Mouse (Mus musculus): ENCODE measurements around the gene Mybpc2. TPM values are rescaled to one million over a fixed set of nuclear protein-coding genes. Genes with fewer than 3 reads are reported as not detected.
A peak's percentile ranks its signal among the peaks of the same experiment; 100 is the strongest.

The Mybpc2 gene
- polyA plus RNA-seq, 1 experiment = not detected

- Histone ChIP-seq H3K4me3 (ENCODE audit: insufficient read depth, poor library complexity, severe bottlenecking) (no peak overlapping the region), H3K36me3 (ENCODE audit: control insufficient read depth, insufficient read depth) (no peaks in the 10 kb centered on the region), H3K27me3 (ENCODE audit: control insufficient read depth, insufficient read depth, insufficient read length) (peaks cover 5% of the 10 kb centered on the region), H3ac (ENCODE audit: control insufficient read depth, insufficient read length, low read depth) (no peak overlapping the region), H3K79me2 (ENCODE audit: control insufficient read depth, insufficient read depth) (no peaks in the 10 kb centered on the region), H3K79me3 (ENCODE audit: low read depth) (no peaks in the 10 kb centered on the region)
- TF ChIP-seq USF1 (IDR thresholded peaks at IDR 0.05; ENCODE audit: low read depth) (no peak), FOSL1 (IDR thresholded peaks at IDR 0.05; ENCODE audit: insufficient read depth, low read length, poor library complexity, severe bottlenecking) (no peak), MYOD1 (IDR thresholded peaks at IDR 0.05; ENCODE audit: control insufficient read depth, insufficient read length, low read depth) (no peak), MAX (IDR thresholded peaks at IDR 0.05) (no peak), CTCF (IDR thresholded peaks at IDR 0.05; ENCODE audit: control insufficient read depth, insufficient read depth, insufficient read length) (peak; percentile 12), CEBPB (IDR thresholded peaks at IDR 0.05; ENCODE audit: low read depth) (no peak), MYOG (IDR thresholded peaks at IDR 0.05; ENCODE audit: control insufficient read depth, extremely low read depth, insufficient read length) (no peak)
Measured at GRCm38 (mm10) chr7:44527483-44528398, 3.3 kb upstream of the Mybpc2 start.

DNA sequence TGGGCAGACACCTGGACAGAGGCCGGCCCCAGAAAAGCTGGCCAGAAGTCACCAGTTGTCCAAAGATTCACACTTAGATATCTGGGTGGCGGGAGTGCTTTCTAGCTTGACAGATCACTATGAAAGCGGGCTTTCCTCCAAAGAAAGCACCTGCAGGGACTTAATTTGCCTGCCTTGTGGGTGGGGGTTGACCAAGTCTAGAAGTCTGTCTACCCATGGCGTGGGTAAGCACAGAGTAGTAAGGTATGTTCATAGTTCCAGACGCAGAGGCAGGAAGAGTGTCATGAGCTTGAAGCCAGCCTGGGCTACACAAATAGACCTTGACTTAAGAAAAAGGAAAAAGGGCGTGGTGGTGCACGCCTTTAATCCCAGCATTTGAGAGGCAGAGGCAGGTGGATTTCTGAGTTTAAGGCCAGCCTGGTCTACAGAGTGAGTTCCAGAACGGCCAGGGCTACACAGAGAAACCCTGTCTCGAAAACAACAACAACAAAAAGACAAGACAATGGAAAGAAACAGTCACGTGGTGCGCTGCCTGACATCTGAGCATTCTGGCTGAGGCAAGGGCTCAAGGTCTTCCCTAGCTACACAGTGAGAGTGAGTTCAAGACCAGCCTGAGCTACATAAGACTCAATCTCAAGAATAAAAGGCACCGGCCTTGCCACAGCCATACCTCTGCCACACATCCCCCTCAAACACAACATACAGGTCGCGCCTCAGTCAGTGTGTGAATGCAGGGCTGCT, 2.1 kb upstream of the Mybpc2 start:
- H3K27me3 ChIP-seq (ENCODE audit: control insufficient read depth, insufficient read depth, insufficient read length) = peaks cover 12% of the 10 kb centered on the region
- TF ChIP-seq FOSL1 (IDR thresholded peaks at IDR 0.05; ENCODE audit: insufficient read depth, low read length, poor library complexity, severe bottlenecking) (no peak), MAX (IDR thresholded peaks at IDR 0.05) (no peak), CEBPB (IDR thresholded peaks at IDR 0.05; ENCODE audit: low read depth) (no peak), CTCF (IDR thresholded peaks at IDR 0.05; ENCODE audit: control insufficient read depth, insufficient read depth, insufficient read length) (no peak), MYOG (IDR thresholded peaks at IDR 0.05; ENCODE audit: control insufficient read depth, extremely low read depth, insufficient read length) (no peak), MYOD1 (IDR thresholded peaks at IDR 0.05; ENCODE audit: control insufficient read depth, insufficient read length, low read depth) (no peak), USF1 (IDR thresholded peaks at IDR 0.05; ENCODE audit: low read depth) (no peak)
- no peak overlapping the region for H3ac ChIP-seq (ENCODE audit: control insufficient read depth, insufficient read length, low read depth)
- H3K4me3 ChIP-seq (ENCODE audit: insufficient read depth, poor library complexity, severe bottlenecking) = no peak overlapping the region
- H3K79me3 ChIP-seq (ENCODE audit: low read depth) = no peaks in the 10 kb centered on the region
- no peaks in the 10 kb centered on the region for H3K79me2 ChIP-seq (ENCODE audit: control insufficient read depth, insufficient read depth)
- H3K36me3 ChIP-seq (ENCODE audit: control insufficient read depth, insufficient read depth) = no peaks in the 10 kb centered on the region

DNA sequence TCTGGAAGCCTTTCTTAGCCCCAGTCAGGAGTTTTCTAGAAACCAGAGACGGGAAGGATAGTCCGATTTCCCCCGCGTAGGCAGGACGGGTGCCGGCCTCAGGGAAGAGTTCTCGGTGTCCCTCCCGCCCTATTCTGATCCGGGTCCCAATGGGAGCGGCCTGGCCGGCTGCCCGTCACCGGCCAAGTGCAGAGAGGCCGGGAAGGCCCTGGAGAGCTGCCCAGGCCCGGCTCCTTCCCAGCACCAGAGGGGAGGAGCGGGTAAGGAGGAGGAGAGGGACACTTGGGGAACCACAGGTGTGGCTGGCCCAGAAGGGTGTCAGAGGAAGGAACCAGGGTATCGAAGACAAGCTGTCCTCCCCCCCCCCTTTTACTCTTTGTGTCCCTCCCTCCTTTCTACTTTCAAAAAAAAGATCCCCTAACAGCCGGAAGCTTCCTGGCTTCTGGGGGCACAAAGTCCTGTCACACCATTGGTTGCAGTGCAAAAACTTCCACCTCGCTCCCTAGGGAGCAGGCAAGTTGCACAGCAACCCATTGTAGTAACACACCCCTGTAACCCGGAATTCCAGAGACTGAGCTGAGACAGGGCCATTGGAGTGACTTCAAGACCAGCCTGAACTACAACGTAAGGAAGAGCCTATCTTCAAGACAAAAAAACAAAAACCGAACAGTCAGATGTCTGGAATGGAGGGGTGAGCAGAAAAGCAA, 823 bp upstream of the Mybpc2 start:
- no peak overlapping the region for H3K4me3 ChIP-seq (ENCODE audit: insufficient read depth, poor library complexity, severe bottlenecking)

GRCm38 (mm10) chr7:44523056-44523455, 1.4 kb downstream of the Mybpc2 start:
- H3K79me2 ChIP-seq (ENCODE audit: control insufficient read depth, insufficient read depth) = no peaks in the 10 kb centered on the region
- H3K4me3 ChIP-seq (ENCODE audit: insufficient read depth, poor library complexity, severe bottlenecking) = no peak overlapping the region
- no peak overlapping the region for H3ac ChIP-seq (ENCODE audit: control insufficient read depth, insufficient read length, low read depth)
- peaks cover 18% of the 10 kb centered on the region for H3K27me3 ChIP-seq (ENCODE audit: control insufficient read depth, insufficient read depth, insufficient read length)
- H3K79me3 ChIP-seq (ENCODE audit: low read depth) = no peaks in the 10 kb centered on the region
- TF ChIP-seq FOSL1 (IDR thresholded peaks at IDR 0.05; ENCODE audit: insufficient read depth, low read length, poor library complexity, severe bottlenecking) (no peak), CTCF (IDR thresholded peaks at IDR 0.05; ENCODE audit: control insufficient read depth, insufficient read depth, insufficient read length) (no peak), CEBPB (IDR thresholded peaks at IDR 0.05; ENCODE audit: low read depth) (no peak), MYOG (IDR thresholded peaks at IDR 0.05; ENCODE audit: control insufficient read depth, extremely low read depth, insufficient read length) (no peak), MYOD1 (IDR thresholded peaks at IDR 0.05; ENCODE audit: control insufficient read depth, insufficient read length, low read depth) (no peak), USF1 (IDR thresholded peaks at IDR 0.05; ENCODE audit: low read depth) (no peak), MAX (IDR thresholded peaks at IDR 0.05) (no peak)
- no peaks in the 10 kb centered on the region for H3K36me3 ChIP-seq (ENCODE audit: control insufficient read depth, insufficient read depth)

More for the DNA sequence above, 823 bp upstream of the Mybpc2 start:
- no peaks in the 10 kb centered on the region for H3K79me2 ChIP-seq (ENCODE audit: control insufficient read depth, insufficient read depth)
- TF ChIP-seq MYOD1 (IDR thresholded peaks at IDR 0.05; ENCODE audit: control insufficient read depth, insufficient read length, low read depth) (no peak), CTCF (IDR thresholded peaks at IDR 0.05; ENCODE audit: control insufficient read depth, insufficient read depth, insufficient read length) (no peak), FOSL1 (IDR thresholded peaks at IDR 0.05; ENCODE audit: insufficient read depth, low read length, poor library complexity, severe bottlenecking) (no peak), USF1 (IDR thresholded peaks at IDR 0.05; ENCODE audit: low read depth) (no peak), MYOG (IDR thresholded peaks at IDR 0.05; ENCODE audit: control insufficient read depth, extremely low read depth, insufficient read length) (no peak), MAX (IDR thresholded peaks at IDR 0.05) (no peak), CEBPB (IDR thresholded peaks at IDR 0.05; ENCODE audit: low read depth) (no peak)
- no peaks in the 10 kb centered on the region for H3K36me3 ChIP-seq (ENCODE audit: control insufficient read depth, insufficient read depth)
- no peaks in the 10 kb centered on the region for H3K79me3 ChIP-seq (ENCODE audit: low read depth)
- no peak overlapping the region for H3ac ChIP-seq (ENCODE audit: control insufficient read depth, insufficient read length, low read depth)
- peaks cover 18% of the 10 kb centered on the region for H3K27me3 ChIP-seq (ENCODE audit: control insufficient read depth, insufficient read depth, insufficient read length)

DNA sequence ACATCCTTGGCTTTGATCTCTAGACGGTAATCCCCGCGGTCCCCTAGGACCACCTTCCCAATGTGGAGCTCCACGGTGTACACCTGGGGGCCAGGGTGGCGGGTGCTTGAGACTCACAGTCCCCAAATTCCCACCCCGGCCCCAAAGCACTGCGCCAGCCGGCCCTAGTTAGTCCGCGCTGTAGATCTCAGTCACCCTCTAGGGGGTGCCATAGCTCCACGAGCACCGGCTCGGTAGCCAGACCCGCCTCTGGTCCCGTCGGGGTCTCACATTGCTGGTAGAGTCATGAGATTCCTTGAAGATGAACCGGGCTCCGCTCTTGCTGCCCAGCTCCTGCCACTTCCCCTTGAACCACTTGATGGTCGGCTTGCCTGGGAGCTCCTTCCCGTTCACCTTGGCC, 2.7 kb downstream of the Mybpc2 start:
- TF ChIP-seq MAX (IDR thresholded peaks at IDR 0.05) (no peak), CTCF (IDR thresholded peaks at IDR 0.05; ENCODE audit: control insufficient read depth, insufficient read depth, insufficient read length) (peak; percentile 62), FOSL1 (IDR thresholded peaks at IDR 0.05; ENCODE audit: insufficient read depth, low read length, poor library complexity, severe bottlenecking) (no peak), CEBPB (IDR thresholded peaks at IDR 0.05; ENCODE audit: low read depth) (no peak)
- no peak overlapping the region for H3ac ChIP-seq (ENCODE audit: control insufficient read depth, insufficient read length, low read depth)
- H3K79me3 ChIP-seq (ENCODE audit: low read depth) = no peaks in the 10 kb centered on the region
- H3K79me2 ChIP-seq (ENCODE audit: control insufficient read depth, insufficient read depth) = no peaks in the 10 kb centered on the region
- peaks cover 27% of the 10 kb centered on the region for H3K27me3 ChIP-seq (ENCODE audit: control insufficient read depth, insufficient read depth, insufficient read length)
- H3K36me3 ChIP-seq (ENCODE audit: control insufficient read depth, insufficient read depth) = no peaks in the 10 kb centered on the region
- H3K4me3 ChIP-seq (ENCODE audit: insufficient read depth, poor library complexity, severe bottlenecking) = no peak overlapping the region
